Mouse (Mus musculus) liver, postnatal 0 days (tissue): ENCODE measurements around the gene Tnnt3. TPM values are rescaled to one million over a fixed set of nuclear protein-coding genes. Genes with fewer than 3 reads are reported as not detected.

Experiments used
- ATAC-seq: fragments of 200-750 bp; cut with Nextera tagmentation; 2 replicates; pipeline ENCODE4 v1.8.0; 2017; ENCODE audit warnings: mild to moderate bottlenecking, moderate library complexity
- DNase-seq: peaks from one replicate; pipeline ENCODE4 v3.0.0-alpha.2; 2016
- H3K27ac ChIP-seq: fragments of 300-500 bp; sonication (generic); 2 replicates; pipeline ENCODE4 v1.5.1; 2014; ENCODE audit warnings: antibody characterized with exemption, moderate library complexity, mild to moderate bottlenecking, low read depth
- H3K27me3 ChIP-seq: fragments of 300-500 bp; sonication (generic); 2 replicates; pipeline ENCODE4 v1.6.1; 2014; ENCODE audit warnings: low read length, control low read depth, mixed read lengths; ENCODE audit not compliant: insufficient read depth
- H3K36me3 ChIP-seq: fragments of 300-500 bp; sonication (generic); replicated peaks from 2 replicates; pipeline ENCODE4 v1.6.1; 2014; ENCODE audit warnings: mild to moderate bottlenecking, control low read depth, low read length, moderate library complexity, mixed read lengths; ENCODE audit not compliant: insufficient read depth
- H3K4me1 ChIP-seq: fragments of 300-500 bp; sonication (generic); 2 replicates; pipeline ENCODE4 v1.6.1; 2014; ENCODE audit warnings: antibody characterized with exemption, mild to moderate bottlenecking, control low read depth; ENCODE audit not compliant: insufficient read depth
- H3K4me2 ChIP-seq: fragments of 300-500 bp; sonication (generic); 2 replicates; pipeline ENCODE4 v1.6.1; 2014; ENCODE audit warnings: low read depth, mild to moderate bottlenecking, low read length, moderate library complexity, mixed read lengths
- H3K4me3 ChIP-seq: fragments of 300-500 bp; sonication (generic); 2 replicates; pipeline ENCODE4 v1.5.1; 2014; ENCODE audit warnings: low read depth, low read length
- H3K9ac ChIP-seq: fragments of 300-500 bp; sonication (generic); replicated peaks from 2 replicates; pipeline ENCODE4 v1.6.1; 2014; ENCODE audit warnings: mild to moderate bottlenecking, moderate library complexity
- H3K9me3 ChIP-seq: fragments of 300-500 bp; sonication (generic); 2 replicates; pipeline ENCODE4 v1.6.1; 2016; ENCODE audit warnings: mild to moderate bottlenecking, control low read depth, low read length, mixed read lengths
- CTCF ChIP-seq: sonication (generic); IDR thresholded peaks from 2 replicates; pipeline ENCODE4 v1.5.1; 2016; ENCODE audit warnings: antibody characterized with exemption, low read depth
- EP300 ChIP-seq: IDR thresholded peaks from 2 replicates; pipeline ENCODE4 v1.6.1; 2016; ENCODE audit warnings: antibody characterized with exemption, low read depth, mild to moderate bottlenecking
- WGBS: fragments of 180-500 bp; shearing (Covaris S2); extraction: QIAGEN DNeasy Blood & Tissue Kit; methylation state at CpG from one replicate; pipeline ENCODE4 v1.1.7; 2014; ENCODE audit not compliant: insufficient replicate concordance; 5-methylcytosine and 5-hydroxymethylcytosine counted together
- polyA plus RNA-seq: library from polyadenylated mRNA; unstranded; fragments of >200 nt; fragmentation: Nextera tagmentation; extraction: Ambion mirVana; gene quantifications from 2 replicates; pipeline ENCODE4 v1.2.1, GENCODE M21; 2015

The Tnnt3 gene
- polyA plus RNA-seq, 1 experiment from 2014 or later = 3.6 TPM

GRCm38 (mm10) chr7:142535832-142536231 lies 37.2 kb downstream of the Tnnt3 start:
- 82% methylated on average over 5 of the region's 5 CpGs for WGBS
- Histone ChIP-seq H3K36me3 (peaks cover 8% of the 10 kb centered on the region; the same call in 1 of the 2 replicates), H3K4me2 (no peak overlapping the region), H3K9ac (peak overlapping the region; percentile 50), H3K9me3 (no peaks in the 10 kb centered on the region), H3K27me3 (no peaks in the 10 kb centered on the region), H3K4me3 (no peak overlapping the region), H3K27ac (peak overlapping the region; percentile 98), H3K4me1 (peaks cover 35% of the 10 kb centered on the region)
- TF ChIP-seq CTCF (no peak), EP300 (peak; percentile 38; the same call in 1 of the 2 replicates)
- ATAC-seq (peak; percentile 50), DNase-seq (peak; percentile 34)

- WGBS = 78% methylated on average over 5 of the region's 5 CpGs
- H3K9ac ChIP-seq = no peak overlapping the region
These were observed 38.5 kb downstream of the Tnnt3 start for GRCm38 (mm10) chr7:142537181-142537580.

GRCm38 (mm10) chr7:142537879-142538278 lies 39.2 kb downstream of the Tnnt3 start:
- no peak for ATAC-seq
- peak overlapping the region; percentile 98 for H3K27ac ChIP-seq
- H3K4me3 ChIP-seq = no peak overlapping the region
- no peaks in the 10 kb centered on the region for H3K9me3 ChIP-seq
- peak overlapping the region; percentile 18; the same call in 1 of the 2 replicates for H3K9ac ChIP-seq
- 17% methylated on average over 6 of the region's 6 CpGs for WGBS
- DNase-seq = peak; percentile 84
- TF ChIP-seq CTCF = peak; percentile 71
- no peak for TF ChIP-seq EP300
- peaks cover 8% of the 10 kb centered on the region for H3K36me3 ChIP-seq
- peaks cover 31% of the 10 kb centered on the region for H3K4me1 ChIP-seq
- no peak overlapping the region for H3K4me2 ChIP-seq
- no peaks in the 10 kb centered on the region for H3K27me3 ChIP-seq

More at GRCm38 (mm10) chr7:142537181-142537580, 38.5 kb downstream of the Tnnt3 start:
- Histone ChIP-seq H3K36me3 (peaks cover 8% of the 10 kb centered on the region), H3K4me3 (no peak overlapping the region), H3K27ac (peak overlapping the region; percentile 98), H3K4me2 (no peak overlapping the region), H3K4me1 (peaks cover 35% of the 10 kb centered on the region), H3K27me3 (no peaks in the 10 kb centered on the region), H3K9me3 (no peaks in the 10 kb centered on the region)
- ATAC-seq (no peak), DNase-seq (no peak)
- TF ChIP-seq CTCF (no peak), EP300 (no peak)

GRCm38 (mm10) chr7:142538291-142538690 lies 39.7 kb downstream of the Tnnt3 start:
- Histone ChIP-seq H3K9ac (peak overlapping the region; percentile 16; the same call in 1 of the 2 replicates), H3K27ac (peak overlapping the region; percentile 98), H3K36me3 (peaks cover 8% of the 10 kb centered on the region), H3K4me2 (no peak overlapping the region), H3K27me3 (no peaks in the 10 kb centered on the region), H3K9me3 (no peaks in the 10 kb centered on the region), H3K4me1 (peaks cover 28% of the 10 kb centered on the region), H3K4me3 (no peak overlapping the region)
- DNase-seq (no peak), ATAC-seq (no peak)
- no peak for TF ChIP-seq CTCF
- TF ChIP-seq EP300 = no peak
- WGBS = 57% methylated on average over 4 of the region's 4 CpGs

- Histone ChIP-seq H3K27me3 (no peaks in the 10 kb centered on the region), H3K9me3 (no peaks in the 10 kb centered on the region), H3K4me3 (no peak overlapping the region), H3K36me3 (peaks cover 8% of the 10 kb centered on the region), H3K27ac (peak overlapping the region; percentile 98), H3K9ac (no peak overlapping the region; the same call in 1 of the 2 replicates), H3K4me2 (no peak overlapping the region), H3K4me1 (peaks cover 23% of the 10 kb centered on the region)
- ATAC-seq = no peak
- DNase-seq = no peak
- no peak for TF ChIP-seq EP300
- TF ChIP-seq CTCF = no peak
- WGBS = 30% methylated on average over 6 of the region's 6 CpGs
These were observed 40.1 kb downstream of the Tnnt3 start for GRCm38 (mm10) chr7:142538766-142539165.

GRCm38 (mm10) chr7:142539828-142540227 lies 41.2 kb downstream of the Tnnt3 start:
- peaks cover 8% of the 10 kb centered on the region for H3K36me3 ChIP-seq
- ATAC-seq (no peak), DNase-seq (no peak)
- no peak overlapping the region for H3K4me3 ChIP-seq
- H3K9me3 ChIP-seq = no peaks in the 10 kb centered on the region
- H3K27me3 ChIP-seq = no peaks in the 10 kb centered on the region
- H3K4me2 ChIP-seq = no peak overlapping the region
- WGBS = 80% methylated on average over 8 of the region's 8 CpGs
- peaks cover 13% of the 10 kb centered on the region for H3K4me1 ChIP-seq
- TF ChIP-seq CTCF (no peak), EP300 (no peak)
- H3K27ac ChIP-seq = peak overlapping the region; percentile 22; the same call in 1 of the 2 replicates
- H3K9ac ChIP-seq = no peak overlapping the region
